Mouse (Mus musculus) intestine, embryonic 15.5 days (tissue): ENCODE results near the gene Mrps18a. TPM values are rescaled to one million over a fixed set of nuclear protein-coding genes. Genes with fewer than 3 reads are reported as not detected.

Source experiments
- ATAC-seq: fragments of 200-750 bp; cut with Nextera tagmentation; 2 replicates; pipeline ENCODE4 v1.8.0; 2017; ENCODE audit warnings: moderate TSS enrichment, moderate library complexity
- H3K27ac ChIP-seq: fragments of 300-500 bp; sonication (generic); 2 replicates; pipeline ENCODE4 v1.5.1; 2015; ENCODE audit warnings: mild to moderate bottlenecking, inconsistent platforms
- H3K27me3 ChIP-seq: fragments of 300-500 bp; sonication (generic); replicated peaks from 2 replicates; pipeline ENCODE4 v1.6.1; 2015; ENCODE audit warnings: inconsistent platforms
- H3K36me3 ChIP-seq: fragments of 300-500 bp; sonication (generic); 2 replicates; pipeline ENCODE4 v1.6.1; 2015; ENCODE audit warnings: inconsistent platforms
- H3K4me1 ChIP-seq: fragments of 300-500 bp; sonication (generic); replicated peaks from 2 replicates; pipeline ENCODE4 v1.6.1; 2015; ENCODE audit warnings: inconsistent platforms
- H3K4me2 ChIP-seq: fragments of 300-500 bp; sonication (generic); replicated peaks from 2 replicates; pipeline ENCODE4 v1.6.1; 2015; ENCODE audit warnings: mild to moderate bottlenecking, inconsistent platforms
- H3K4me3 ChIP-seq: fragments of 300-500 bp; sonication (generic); replicated peaks from 2 replicates; pipeline ENCODE4 v1.5.1; 2015; ENCODE audit warnings: inconsistent platforms
- H3K9ac ChIP-seq: fragments of 300-500 bp; sonication (generic); 2 replicates; pipeline ENCODE4 v1.6.1; 2015; ENCODE audit warnings: inconsistent platforms
- H3K9me3 ChIP-seq: fragments of 300-500 bp; sonication (generic); 2 replicates; pipeline ENCODE4 v1.6.1; 2016; ENCODE audit warnings: inconsistent platforms
- WGBS: fragments of 180-500 bp; shearing (Covaris S2); methylation state at CpG from one replicate; pipeline ENCODE4 v1.1.7; 2015; 5-methylcytosine and 5-hydroxymethylcytosine counted together
- polyA plus RNA-seq: library from polyadenylated mRNA; unstranded; fragments of >200 nt; fragmentation: Nextera tagmentation; extraction: Ambion mirVana; gene quantifications from 2 replicates; pipeline ENCODE4 v1.2.1, GENCODE M21; 2015

Mrps18a gene
- polyA plus RNA-seq, 1 experiment from 2014 or later, result 158 TPM

DNA sequence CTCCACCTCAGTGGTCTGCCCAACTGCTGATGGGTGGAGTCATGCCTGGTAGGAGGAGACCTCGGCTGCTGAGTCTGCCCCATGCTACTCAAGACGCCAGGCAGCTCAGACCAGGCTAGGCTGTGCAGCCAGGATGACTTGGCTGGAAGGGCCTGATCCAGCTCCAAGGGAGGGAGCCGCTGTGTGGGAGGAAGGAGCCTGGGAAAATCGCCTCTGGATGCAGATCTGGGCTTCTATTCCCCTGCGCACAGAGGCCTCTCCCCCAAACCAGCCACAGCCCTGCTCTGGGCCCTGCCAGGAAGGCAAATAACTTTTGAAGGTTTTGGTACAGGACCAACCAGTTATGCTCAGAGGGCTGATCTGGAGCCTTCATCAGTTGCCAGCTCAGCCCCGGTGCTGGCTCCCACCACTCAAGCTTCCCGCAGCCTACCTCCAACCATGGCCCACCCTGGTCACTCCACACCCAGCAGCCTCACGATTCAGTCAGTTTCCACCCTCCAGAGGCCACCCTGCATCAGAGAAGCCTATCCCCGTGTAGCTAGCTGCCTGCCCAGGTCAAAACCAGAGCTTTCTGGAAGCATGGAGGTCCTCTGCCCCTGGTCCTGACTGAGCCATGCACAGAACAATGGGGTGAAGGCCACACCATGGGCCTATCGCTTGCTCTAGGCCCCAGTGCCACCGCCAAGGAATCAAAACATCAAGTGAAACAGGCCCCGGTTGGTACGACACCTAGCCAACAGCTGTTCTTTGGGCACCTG is 19.1 kb downstream of the Mrps18a start:
- Histone ChIP-seq H3K9me3 (no peaks in the 10 kb centered on the region), H3K4me2 (no peak overlapping the region), H3K4me1 (no peaks in the 10 kb centered on the region), H3K27ac (no peak overlapping the region), H3K36me3 (peaks cover 42% of the 10 kb centered on the region), H3K4me3 (no peak overlapping the region), H3K27me3 (no peaks in the 10 kb centered on the region), H3K9ac (no peak overlapping the region)
- peak; percentile 37; the same call in 1 of the 2 replicates for ATAC-seq
- 76% methylated on average over 13 of the region's 13 CpGs for whole genome bisulfite sequencing

DNA sequence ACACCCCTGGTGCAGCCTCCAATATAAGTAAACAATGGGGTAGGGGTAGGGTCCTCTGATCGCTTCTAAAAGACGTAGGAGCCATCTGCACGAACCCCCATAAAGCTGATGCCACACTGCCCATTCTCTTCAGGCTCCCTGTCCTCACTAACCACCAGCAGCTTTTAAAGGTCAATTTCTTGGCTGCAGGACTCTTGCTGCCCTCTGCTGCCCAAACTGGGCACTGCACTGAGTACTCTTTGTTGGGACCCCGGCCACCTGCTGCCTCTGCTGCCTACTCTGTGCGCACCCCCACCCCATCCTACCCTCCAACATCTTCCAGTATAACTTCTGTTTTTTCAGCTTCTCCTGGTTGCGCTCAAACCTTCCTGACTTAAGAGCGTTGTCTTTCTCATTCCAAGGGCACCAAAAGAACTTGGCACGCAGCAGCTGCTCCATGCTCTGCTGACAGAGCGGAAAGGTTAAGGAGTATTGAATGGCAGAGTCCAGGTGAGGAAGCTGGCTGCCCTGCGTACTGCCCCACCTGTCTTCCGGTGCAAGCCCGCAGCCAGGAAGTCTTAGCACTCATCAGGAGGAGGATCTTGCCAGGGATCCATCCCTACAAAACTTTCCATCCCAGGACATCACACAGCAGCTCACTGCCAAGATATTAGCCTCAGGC is 21.4 kb downstream of the Mrps18a start:
- H3K9ac ChIP-seq, result no peak overlapping the region; the same call in 1 of the 2 replicates
- H3K4me3 ChIP-seq, result no peak overlapping the region
- H3K4me1 ChIP-seq, result no peaks in the 10 kb centered on the region
- no peaks in the 10 kb centered on the region for H3K27me3 ChIP-seq
- peaks cover 20% of the 10 kb centered on the region; the same call in 1 of the 2 replicates for H3K36me3 ChIP-seq
- ATAC-seq, result peak; percentile 42
- WGBS, result 14% methylated on average over 12 of the region's 12 CpGs
- H3K27ac ChIP-seq, result no peak overlapping the region
- no peaks in the 10 kb centered on the region for H3K9me3 ChIP-seq
- no peak overlapping the region for H3K4me2 ChIP-seq

DNA sequence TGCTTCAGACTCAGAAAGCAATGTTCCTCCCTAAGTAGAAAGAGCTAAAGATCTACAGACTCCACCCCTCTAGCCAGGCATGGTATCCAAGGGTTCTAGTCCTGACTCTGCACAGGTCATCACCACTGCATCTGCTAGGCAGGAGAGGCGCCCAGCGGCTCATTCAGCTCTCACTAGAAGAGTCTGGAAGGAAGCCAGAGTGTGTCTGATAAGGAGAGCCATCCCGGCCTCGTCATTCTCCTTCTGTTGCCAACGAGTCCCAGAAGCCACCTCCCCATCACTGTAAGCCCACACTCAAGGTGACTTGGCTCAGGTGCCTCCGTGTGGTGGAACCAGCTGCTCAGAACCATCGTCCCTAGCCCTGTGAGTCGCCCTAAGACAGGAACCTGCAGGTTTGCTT is 22.1 kb downstream of the Mrps18a start:
- WGBS, result 71% methylated on average over 8 of the region's 8 CpGs
- no peak overlapping the region for H3K27ac ChIP-seq
- no peak overlapping the region for H3K4me2 ChIP-seq
- H3K4me1 ChIP-seq, result no peaks in the 10 kb centered on the region
- peaks cover 17% of the 10 kb centered on the region; the same call in 1 of the 2 replicates for H3K36me3 ChIP-seq
- H3K27me3 ChIP-seq, result no peaks in the 10 kb centered on the region
- H3K9ac ChIP-seq, result no peak overlapping the region
- ATAC-seq, result no peak
- no peak overlapping the region for H3K4me3 ChIP-seq
- H3K9me3 ChIP-seq, result no peaks in the 10 kb centered on the region

DNA sequence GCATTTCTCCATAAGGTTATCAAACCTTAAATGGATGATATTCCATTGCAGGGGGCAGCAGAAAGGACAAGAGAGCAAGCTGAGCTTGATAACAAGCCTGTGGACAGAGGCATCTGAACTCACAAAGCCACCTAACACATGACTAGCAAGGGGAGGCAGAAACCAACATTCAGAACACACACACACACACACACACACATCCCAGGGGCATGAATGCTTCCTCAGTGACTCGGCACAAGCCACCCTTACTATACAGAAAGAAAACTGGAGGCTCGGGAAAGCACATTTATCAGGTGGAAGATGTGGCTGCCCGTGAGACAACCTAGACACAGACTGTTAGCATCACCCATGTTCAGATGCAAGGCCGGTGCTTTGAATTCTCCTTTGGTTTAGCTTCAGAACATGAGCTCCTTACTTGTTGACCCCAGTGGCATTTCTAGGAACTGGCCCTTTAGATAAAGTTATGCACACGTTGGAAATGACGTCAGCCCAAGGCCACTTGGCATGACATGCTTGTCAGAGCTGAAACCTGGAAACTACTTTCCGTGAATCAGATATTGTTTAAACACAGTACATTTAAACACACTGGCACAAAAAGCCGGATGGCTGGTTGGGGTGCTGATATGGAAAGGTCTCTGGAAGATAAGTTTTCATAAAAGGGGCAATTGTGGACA is 27.9 kb downstream of the Mrps18a start:
- Histone ChIP-seq H3K27ac (no peak overlapping the region), H3K27me3 (no peaks in the 10 kb centered on the region), H3K9ac (no peak overlapping the region), H3K4me3 (no peak overlapping the region), H3K4me2 (no peak overlapping the region), H3K9me3 (no peaks in the 10 kb centered on the region), H3K36me3 (no peaks in the 10 kb centered on the region), H3K4me1 (peaks cover 5% of the 10 kb centered on the region)
- ATAC-seq, result no peak
- 67% methylated on average over 8 of the region's 8 CpGs for WGBS

DNA sequence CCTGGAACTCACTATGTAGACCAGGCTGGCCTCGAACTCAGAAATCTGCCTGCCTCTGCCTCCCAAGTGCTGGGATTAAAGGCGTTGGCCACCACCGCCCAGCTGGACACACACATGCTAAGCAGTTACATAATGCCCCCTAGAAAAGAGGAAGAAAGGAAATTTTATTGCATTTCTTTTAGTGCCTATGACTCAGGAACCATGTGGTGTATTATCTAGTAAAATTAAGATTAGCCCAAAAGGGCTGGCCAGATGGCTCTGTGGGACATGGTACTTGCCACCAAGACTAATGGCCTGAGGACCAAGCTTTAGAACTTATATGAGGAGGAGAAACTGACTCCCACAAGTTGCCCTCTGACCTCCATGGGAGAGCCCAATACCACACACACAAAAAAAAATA is 29.1 kb downstream of the Mrps18a start:
- Histone ChIP-seq H3K4me2 (no peak overlapping the region), H3K9me3 (no peaks in the 10 kb centered on the region), H3K36me3 (no peaks in the 10 kb centered on the region), H3K27me3 (no peaks in the 10 kb centered on the region), H3K27ac (no peak overlapping the region), H3K9ac (no peak overlapping the region), H3K4me1 (peaks cover 6% of the 10 kb centered on the region), H3K4me3 (no peak overlapping the region)
- no peak for ATAC-seq
- WGBS, result 82% methylated on average over 3 of the region's 3 CpGs

DNA sequence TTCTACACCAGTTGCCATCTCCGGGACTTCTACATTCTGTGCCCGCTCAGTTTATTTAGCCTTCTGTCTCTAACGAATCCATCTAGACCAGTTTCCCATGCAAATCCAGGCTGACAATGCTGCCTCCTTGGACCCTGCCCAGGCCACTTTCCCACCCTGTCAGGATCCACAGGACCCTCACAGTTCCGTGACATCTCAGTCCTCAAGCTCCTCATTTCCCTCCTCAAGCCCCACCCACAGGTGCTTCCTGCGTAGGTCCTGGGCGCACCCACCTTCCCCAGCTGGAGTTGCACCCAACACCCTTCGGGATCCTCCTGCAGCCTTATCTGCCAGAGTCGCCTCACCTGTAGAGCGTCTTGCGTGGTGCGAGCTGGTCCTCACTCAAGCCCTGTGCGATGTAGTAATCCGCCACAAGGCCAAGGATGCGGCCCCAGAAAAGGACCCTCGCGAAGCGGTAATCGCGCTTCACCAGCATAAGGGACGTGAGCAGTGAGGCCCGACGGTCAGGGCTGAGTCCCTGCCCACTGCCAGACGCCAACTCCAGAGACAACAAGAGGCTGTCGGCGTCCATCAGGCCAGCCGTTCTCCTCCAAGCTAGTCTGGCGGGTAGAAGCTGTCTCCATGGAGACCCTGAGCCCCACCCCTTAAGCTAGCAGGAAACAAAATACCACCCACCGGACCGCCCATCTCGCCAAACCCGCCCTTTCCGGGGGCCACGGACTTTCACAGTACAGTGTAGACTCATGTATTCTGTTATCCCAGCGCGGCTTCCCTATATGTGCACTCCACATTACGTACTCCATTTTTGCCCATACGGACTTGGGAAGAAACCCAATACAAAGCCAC is 33.0 kb downstream of the Mrps18a start, which contains the start of gene Rsph9:
Rsph9 (minus strand) TSS at position 639 of the 846 bp plus-strand sequence.
- H3K9ac ChIP-seq, result peak within 1 kb of the TSS; percentile 48
- H3K4me1 ChIP-seq, result peaks cover 6% of the 10 kb centered on the region
- H3K27me3 ChIP-seq, result no peaks in the 10 kb centered on the region
- peak; percentile 99 for ATAC-seq
- peak within 1 kb of the TSS; percentile 90 for H3K4me2 ChIP-seq
- peaks cover 17% of the 10 kb centered on the region for H3K36me3 ChIP-seq
- H3K9me3 ChIP-seq, result no peaks in the 10 kb centered on the region
- no peak within 1 kb of the TSS for H3K27ac ChIP-seq
- peak within 1 kb of the TSS; percentile 47 for H3K4me3 ChIP-seq
- WGBS, result 6% methylated on average over 37 of the region's 37 CpGs

DNA sequence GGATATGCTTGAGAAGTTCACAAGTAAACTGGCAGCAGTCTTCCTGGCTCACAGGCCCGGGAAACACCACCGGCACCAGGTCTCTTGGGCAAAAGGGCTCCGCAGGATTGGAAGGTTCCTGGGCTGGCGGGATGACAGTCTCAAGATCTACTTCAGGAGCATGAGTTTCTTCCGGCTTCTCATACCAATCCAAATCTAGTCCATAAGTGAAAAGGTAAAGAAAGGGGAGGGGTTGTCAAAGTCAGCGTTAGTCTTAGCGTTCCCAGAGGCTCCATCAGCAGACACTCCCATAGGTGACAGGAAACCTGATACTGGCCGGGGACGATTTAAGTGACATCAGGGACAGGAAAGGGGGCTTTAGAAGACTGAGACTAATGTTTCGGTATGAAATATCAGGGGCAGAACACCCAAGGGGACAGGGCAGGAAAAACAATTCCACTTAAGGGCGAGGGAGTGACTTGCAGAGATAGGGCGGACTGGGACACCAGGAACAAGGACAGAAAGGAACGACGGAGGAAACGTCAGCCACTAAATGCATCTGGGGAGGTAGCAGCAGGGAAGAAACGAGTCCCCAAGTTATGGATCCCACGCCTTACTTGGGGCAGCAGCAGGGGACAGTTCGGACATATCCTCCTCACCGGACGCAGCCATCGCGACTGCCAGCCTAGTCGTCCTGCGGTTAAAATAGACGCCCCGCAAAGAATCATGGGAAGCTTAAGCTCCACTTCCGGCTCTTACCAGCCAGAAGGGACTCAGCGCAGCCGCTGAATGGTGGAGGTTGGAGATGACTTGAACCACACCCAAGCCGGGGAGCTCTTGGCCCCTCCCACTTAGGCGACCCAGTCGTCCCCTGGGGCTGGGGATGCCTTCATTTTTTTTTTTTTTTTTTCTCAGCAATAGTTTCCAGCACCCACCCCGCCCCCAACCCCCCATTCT is 42.3 kb downstream of the Mrps18a start, which contains the start of gene Mad2l1bp:
Mad2l1bp (minus strand) TSS at position 707 of the 936 bp plus-strand sequence.
- H3K9ac ChIP-seq, result peak within 1 kb of the TSS; percentile 69

DNA sequence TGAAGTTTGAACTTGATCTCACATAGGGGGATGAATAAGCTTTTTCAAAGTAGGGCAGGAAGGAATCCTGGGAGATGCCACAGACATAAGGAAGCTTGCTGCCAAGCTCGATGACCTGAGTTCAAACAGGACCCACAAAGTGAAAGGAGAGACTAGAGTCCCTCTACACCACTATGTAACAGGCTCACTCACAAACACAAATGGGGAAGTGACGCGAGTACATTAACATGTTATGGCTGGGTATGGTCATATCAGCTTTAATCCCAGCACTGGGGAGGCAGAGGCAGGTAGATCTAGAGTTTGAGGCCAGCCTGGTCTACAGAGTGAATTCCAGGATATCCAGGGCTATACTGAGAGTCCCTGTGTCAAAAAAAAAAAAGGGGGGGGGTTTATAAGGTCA is 43.5 kb downstream of the Mrps18a start:
- H3K9me3 ChIP-seq, result no peaks in the 10 kb centered on the region
- no peak for ATAC-seq
- no peak overlapping the region for H3K27ac ChIP-seq
- no peaks in the 10 kb centered on the region for H3K27me3 ChIP-seq
- H3K36me3 ChIP-seq, result no peaks in the 10 kb centered on the region
- peaks cover 14% of the 10 kb centered on the region for H3K4me1 ChIP-seq
- H3K9ac ChIP-seq, result no peak overlapping the region
- H3K4me2 ChIP-seq, result no peak overlapping the region
- H3K4me3 ChIP-seq, result no peak overlapping the region
- 96% methylated on average over 3 of the region's 3 CpGs for WGBS

More for the DNA sequence above, 42.3 kb downstream of the Mrps18a start, which contains the start of gene Mad2l1bp:
- H3K9me3 ChIP-seq, result no peaks in the 10 kb centered on the region
- 4% methylated on average over 33 of the region's 33 CpGs for WGBS
- peak within 1 kb of the TSS; percentile 67 for H3K4me3 ChIP-seq
- H3K27me3 ChIP-seq, result no peaks in the 10 kb centered on the region
- peaks cover under 1% of the 10 kb centered on the region; the same call in 1 of the 2 replicates for H3K36me3 ChIP-seq
- H3K4me2 ChIP-seq, result peak within 1 kb of the TSS; percentile 87
- peaks cover 12% of the 10 kb centered on the region for H3K4me1 ChIP-seq
- ATAC-seq, result peak; percentile 94
- H3K27ac ChIP-seq, result peak within 1 kb of the TSS; percentile 62

DNA sequence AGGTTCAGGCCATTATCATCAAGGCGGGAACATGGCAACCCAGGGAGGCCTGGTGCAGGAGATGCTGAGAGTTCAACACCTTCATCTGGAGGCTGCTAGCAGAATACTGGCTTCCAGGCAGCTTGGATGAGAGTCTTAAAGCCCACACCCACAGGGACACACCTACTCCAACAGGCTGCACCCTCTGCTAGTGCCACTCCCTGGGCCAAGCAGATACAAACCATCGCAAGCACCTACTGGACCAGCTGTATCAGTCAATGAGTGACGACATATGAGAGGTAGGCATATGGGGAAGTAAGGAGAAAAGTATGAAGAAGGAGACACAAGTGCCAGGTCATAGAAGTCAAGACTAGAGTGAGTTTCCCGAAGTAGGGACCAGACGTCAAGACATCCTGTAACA is 45.9 kb downstream of the Mrps18a start:
- no peak for ATAC-seq
- Histone ChIP-seq H3K27ac (no peak overlapping the region), H3K4me3 (no peak overlapping the region), H3K9me3 (no peaks in the 10 kb centered on the region), H3K36me3 (no peaks in the 10 kb centered on the region), H3K4me2 (no peak overlapping the region), H3K27me3 (no peaks in the 10 kb centered on the region), H3K9ac (no peak overlapping the region), H3K4me1 (peaks cover 17% of the 10 kb centered on the region)
- 80% methylated on average over 5 of the region's 5 CpGs for WGBS

DNA sequence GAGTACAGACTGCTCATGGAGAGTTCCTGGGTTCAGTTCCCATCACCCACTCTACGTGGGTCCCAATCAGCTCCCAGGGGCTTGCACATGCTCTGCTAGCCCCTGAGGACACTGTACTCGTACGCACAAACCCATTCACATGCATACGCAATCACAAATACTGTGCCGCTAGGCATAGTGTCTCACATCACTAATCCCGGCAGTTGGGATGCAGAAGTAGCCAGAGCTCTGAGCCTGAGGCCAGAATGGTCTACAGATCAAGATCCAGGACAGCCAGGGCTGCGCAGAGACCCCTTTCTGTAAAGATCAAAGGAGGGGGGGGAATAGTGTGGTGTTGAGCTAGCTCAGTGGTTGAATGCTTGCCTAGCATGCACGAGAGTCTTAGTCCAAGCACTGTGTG is 46.3 kb downstream of the Mrps18a start:
- H3K4me2 ChIP-seq, result no peak overlapping the region
- H3K27ac ChIP-seq, result no peak overlapping the region
- ATAC-seq, result no peak
- H3K4me1 ChIP-seq, result peaks cover 21% of the 10 kb centered on the region
- 89% methylated on average over 8 of the region's 8 CpGs for WGBS
- no peak overlapping the region for H3K4me3 ChIP-seq
- H3K9me3 ChIP-seq, result no peaks in the 10 kb centered on the region
- H3K36me3 ChIP-seq, result no peaks in the 10 kb centered on the region
- no peak overlapping the region for H3K9ac ChIP-seq
- H3K27me3 ChIP-seq, result no peaks in the 10 kb centered on the region

DNA sequence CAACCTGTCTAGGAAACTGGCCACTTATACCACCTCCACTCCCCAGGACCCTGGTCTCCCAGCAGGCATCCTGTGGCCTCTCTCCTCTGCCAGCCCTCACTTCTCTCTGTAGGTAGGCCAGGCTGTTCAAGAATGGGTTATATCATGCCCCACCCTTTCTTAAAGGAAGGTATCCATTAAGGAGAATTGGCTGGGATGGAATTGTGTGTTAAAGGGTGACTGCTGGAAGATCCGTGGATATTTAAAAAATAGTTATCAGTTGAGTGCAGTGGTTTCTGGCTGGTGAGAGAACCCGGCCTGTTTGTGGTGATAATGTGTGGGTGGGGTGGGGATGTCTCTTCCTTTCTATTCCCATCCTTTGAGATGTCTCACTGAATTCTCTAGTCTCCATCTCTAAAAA is 48.5 kb downstream of the Mrps18a start:
- no peaks in the 10 kb centered on the region for H3K9me3 ChIP-seq
- H3K36me3 ChIP-seq, result peaks cover 1% of the 10 kb centered on the region; the same call in 1 of the 2 replicates
- peaks cover 25% of the 10 kb centered on the region for H3K4me1 ChIP-seq
- H3K9ac ChIP-seq, result no peak overlapping the region
- H3K4me3 ChIP-seq, result no peak overlapping the region
- H3K27me3 ChIP-seq, result no peaks in the 10 kb centered on the region
- 37% methylated on average over 2 of the region's 2 CpGs for WGBS
- peak overlapping the region; percentile 77 for H3K4me2 ChIP-seq
- no peak overlapping the region for H3K27ac ChIP-seq
- ATAC-seq, result no peak
